Mouse (Mus musculus): ENCODE data around the gene Olfml2b. TPM values are rescaled to one million over a fixed set of nuclear protein-coding genes. Genes with fewer than 3 reads are reported as not detected.

Gene Olfml2b
- polyA plus RNA-seq, 1 experiment from 2014 or later = 2.5 TPM

- DNase-seq (ENCODE audit: low read depth, low spot score) = no peak
- no peaks in the 10 kb centered on the region for H3K27me3 ChIP-seq
- in situ Hi-C loops (cut with MboI; ENCODE audit: low pct_unique_long_range_greater_than_20kb) = loop anchor here (5.0 kb wide), 1 partner anchor 38 kb away; no protein-coding TSS in a partner anchor
- ChIA-PET CTCF (no interaction called here), POLR2A (no interaction called here)
- no peak for TF ChIP-seq CTCF (IDR thresholded peaks at IDR 0.05)
- ATAC-seq = no peak
Measured at GRCm38 (mm10) chr1:170704103-170704502, 59.8 kb downstream of the Olfml2b start.

GRCm38 (mm10) chr1:170704911-170705594 is 60.7 kb downstream of the Olfml2b start:
- DNase-seq (ENCODE audit: low read depth, low spot score) = no peak
- in situ Hi-C loops (cut with MboI; ENCODE audit: low pct_unique_long_range_greater_than_20kb) = loop anchor here (5.0 kb wide), 1 partner anchor 37 kb away; no protein-coding TSS in a partner anchor
- no peak for ATAC-seq
- no peaks in the 10 kb centered on the region for H3K27me3 ChIP-seq
- ChIA-PET CTCF (no interaction called here), POLR2A (no interaction called here)
- TF ChIP-seq CTCF (IDR thresholded peaks at IDR 0.05) = no peak

- in situ Hi-C loops (cut with MboI; ENCODE audit: low pct_unique_long_range_greater_than_20kb) = no loop called here
- H3K27me3 ChIP-seq = no peaks in the 10 kb centered on the region
- DNase-seq (ENCODE audit: low read depth, low spot score) (no peak), ATAC-seq (no peak)
- no peak for TF ChIP-seq CTCF (IDR thresholded peaks at IDR 0.05)
- POLR2A ChIA-PET = no interaction called here
- CTCF ChIA-PET = interaction anchor here (2.0 kb wide), 1 partner anchor 11 kb away, joined by 7 read pairs; no protein-coding TSS in a partner anchor
Measured at GRCm38 (mm10) chr1:170706046-170706445, 61.7 kb downstream of the Olfml2b start.

GRCm38 (mm10) chr1:170709034-170709433 is 64.7 kb downstream of the Olfml2b start:
- CTCF ChIA-PET = interaction anchor here (1.3 kb wide), 1 partner anchor 21 kb away, joined by 4 read pairs; no protein-coding TSS in a partner anchor
- in situ Hi-C loops (cut with MboI; ENCODE audit: low pct_unique_long_range_greater_than_20kb) = no loop called here
- no peaks in the 10 kb centered on the region for H3K27me3 ChIP-seq

GRCm38 (mm10) chr1:170709481-170709880 is 65.1 kb downstream of the Olfml2b start:
- DNase-seq (ENCODE audit: low read depth, low spot score) (no peak), ATAC-seq (no peak)

More at GRCm38 (mm10) chr1:170709034-170709433, 64.7 kb downstream of the Olfml2b start:
- TF ChIP-seq CTCF (IDR thresholded peaks at IDR 0.05) = no peak
- no peak for ATAC-seq
- POLR2A ChIA-PET = no interaction called here
- no peak for DNase-seq (ENCODE audit: low read depth, low spot score)

GRCm38 (mm10) chr1:170709969-170710368 is 65.6 kb downstream of the Olfml2b start:
- ChIA-PET CTCF (interaction anchor here (0.8 to 1.3 kb wide), 2 partner anchors 20 to 29 kb away, joined by 3 to 4 read pairs; no protein-coding TSS in a partner anchor), POLR2A (no interaction called here)
- TF ChIP-seq CTCF (IDR thresholded peaks at IDR 0.05) = no peak
- no peak for ATAC-seq
- no peaks in the 10 kb centered on the region for H3K27me3 ChIP-seq
- DNase-seq (ENCODE audit: low read depth, low spot score) = no peak
- in situ Hi-C loops (cut with MboI; ENCODE audit: low pct_unique_long_range_greater_than_20kb) = no loop called here

More at GRCm38 (mm10) chr1:170709481-170709880, 65.1 kb downstream of the Olfml2b start:
- ChIA-PET CTCF (interaction anchor here (0.8 to 1.3 kb wide), 2 partner anchors 20 to 29 kb away, joined by 3 to 4 read pairs; no protein-coding TSS in a partner anchor), POLR2A (no interaction called here)
- TF ChIP-seq CTCF (IDR thresholded peaks at IDR 0.05) = no peak
- in situ Hi-C loops (cut with MboI; ENCODE audit: low pct_unique_long_range_greater_than_20kb) = no loop called here
- H3K27me3 ChIP-seq = no peaks in the 10 kb centered on the region

GRCm38 (mm10) chr1:170711731-170712130 is 67.4 kb downstream of the Olfml2b start:
- no peak for ATAC-seq
- in situ Hi-C loops (cut with MboI; ENCODE audit: low pct_unique_long_range_greater_than_20kb) = no loop called here
- TF ChIP-seq CTCF (IDR thresholded peaks at IDR 0.05) = no peak

GRCm38 (mm10) chr1:170717241-170717828 is 73.0 kb downstream of the Olfml2b start:
- CTCF ChIA-PET = interaction anchor here (2.0 kb wide), 2 partner anchors 9 to 10 kb away, joined by 4 to 7 read pairs; no protein-coding TSS in a partner anchor
- ATAC-seq (no peak), DNase-seq (ENCODE audit: low read depth, low spot score) (no peak)
- in situ Hi-C loops (cut with MboI; ENCODE audit: low pct_unique_long_range_greater_than_20kb) = no loop called here
- POLR2A ChIA-PET = no interaction called here
- no peaks in the 10 kb centered on the region for H3K27me3 ChIP-seq
- TF ChIP-seq CTCF (IDR thresholded peaks at IDR 0.05) = no peak

More at GRCm38 (mm10) chr1:170711731-170712130, 67.4 kb downstream of the Olfml2b start:
- no peaks in the 10 kb centered on the region for H3K27me3 ChIP-seq
- DNase-seq (ENCODE audit: low read depth, low spot score) = no peak
- ChIA-PET POLR2A (interaction anchor here (1.6 kb wide), 1 partner anchor 15 kb away, joined by 3 read pairs; no protein-coding TSS in a partner anchor), CTCF (interaction anchor here (1.5 kb wide), 1 partner anchor 15 kb away, joined by 3 read pairs; no protein-coding TSS in a partner anchor)

GRCm38 (mm10) chr1:170718133-170718810 is 73.9 kb downstream of the Olfml2b start:
- CTCF ChIA-PET = interaction anchor here (2.0 kb wide), 1 partner anchor 8 kb away, joined by 4 read pairs; no protein-coding TSS in a partner anchor
- DNase-seq (ENCODE audit: low read depth, low spot score) (no peak), ATAC-seq (no peak)
- in situ Hi-C loops (cut with MboI; ENCODE audit: low pct_unique_long_range_greater_than_20kb) = no loop called here
- no peak for TF ChIP-seq CTCF (IDR thresholded peaks at IDR 0.05)
- POLR2A ChIA-PET = no interaction called here
- H3K27me3 ChIP-seq = no peaks in the 10 kb centered on the region

- H3K27me3 ChIP-seq = no peaks in the 10 kb centered on the region
- in situ Hi-C loops (cut with MboI; ENCODE audit: low pct_unique_long_range_greater_than_20kb) = no loop called here
- no peak for DNase-seq (ENCODE audit: low read depth, low spot score)
- no peak for ATAC-seq
- CTCF ChIA-PET = no interaction called here
- POLR2A ChIA-PET = interaction anchor here (0.6 kb wide), 1 partner anchor 14 kb away, joined by 3 read pairs; no protein-coding TSS in a partner anchor
- TF ChIP-seq CTCF (IDR thresholded peaks at IDR 0.05) = no peak
Measured at GRCm38 (mm10) chr1:170721560-170721959, 77.2 kb downstream of the Olfml2b start.
